Mouse (Mus musculus) bone marrow, adult 2 months (tissue): ENCODE data around the gene Fam155a. TPM values are rescaled to one million over a fixed set of nuclear protein-coding genes. Genes with fewer than 3 reads are reported as not detected.
"Not testable (repeated sequence)": the region's sequence is repeated elsewhere in the genome, so short reads cannot be mapped to it uniquely, and the experiment has no call there.

Experiments
- H3K27ac ChIP-seq: fragments of 200-500 bp; 2 replicates; pipeline ENCODE4 v1.5.1; 2012; ENCODE audit warnings: low read depth, mild to moderate bottlenecking, control low read depth, inconsistent platforms, low read length; ENCODE audit not compliant: control insufficient read depth, poor library complexity, insufficient read depth
- H3K4me1 ChIP-seq: fragments of 200-500 bp; 2 replicates; pipeline ENCODE4 v1.6.1; 2011; ENCODE audit warnings: low read length; ENCODE audit not compliant: control insufficient read depth, insufficient read depth
- H3K4me3 ChIP-seq: fragments of 200-500 bp; replicated peaks from 2 replicates; pipeline ENCODE3; 2011; ENCODE audit warnings: mild to moderate bottlenecking, low read depth, low read length, control low read depth; ENCODE audit not compliant: control insufficient read depth
- CTCF ChIP-seq: fragments of 200-500 bp; IDR thresholded peaks from 2 replicates; pipeline ENCODE4 v1.5.1; 2011; ENCODE audit warnings: low read length, control low read depth; ENCODE audit not compliant: control insufficient read depth, insufficient read depth
- POLR2A ChIP-seq: fragments of 200-500 bp; IDR thresholded peaks from 2 replicates; pipeline ENCODE4 v1.6.1; 2011; ENCODE audit warnings: low read depth, mild to moderate bottlenecking, control low read depth, low read length, borderline replicate concordance; ENCODE audit not compliant: control insufficient read depth
- WGBS: fragments of 180-500 bp; shearing (Covaris S2); methylation state at CpG from one replicate; pipeline ENCODE4 v1.1.7; 2018; 5-methylcytosine and 5-hydroxymethylcytosine counted together
- polyA plus RNA-seq: library from polyadenylated mRNA; stranded (reverse); fragments of >200 nt; gene quantifications from 2 replicates; pipeline ENCODE4 v1.2.4, GENCODE M21; 2011; ENCODE audit warnings: low replicate concordance; ENCODE audit not compliant: missing spikeins, insufficient read depth, insufficient read length

The Fam155a gene
- polyA plus RNA-seq, 1 experiment, result not detected

GRCm38 (mm10) chr8:9398040-9398439 lies 372.9 kb downstream of the Fam155a start:
- TF ChIP-seq POLR2A (no peak), CTCF (no peak)
- no peaks in the 10 kb centered on the region; the same call in 1 of the 2 replicates for H3K4me1 ChIP-seq
- H3K4me3 ChIP-seq, result no peak overlapping the region
- WGBS, result 59% methylated on average over 6 of the region's 6 CpGs
- no peak overlapping the region for H3K27ac ChIP-seq

- 51% methylated on average over 5 of the region's 5 CpGs for WGBS
- TF ChIP-seq CTCF (no peak), POLR2A (no peak)
These were observed 376.3 kb downstream of the Fam155a start for GRCm38 (mm10) chr8:9394670-9395069.

GRCm38 (mm10) chr8:9393246-9393645 lies 377.7 kb downstream of the Fam155a start:
- H3K27ac ChIP-seq, result no peak overlapping the region
- WGBS, result 55% methylated on average over 2 of the region's 2 CpGs
- TF ChIP-seq POLR2A (no peak), CTCF (peak; percentile 25; the same call in 1 of the 2 replicates)
- H3K4me1 ChIP-seq, result no peaks in the 10 kb centered on the region
- no peak overlapping the region for H3K4me3 ChIP-seq

More at GRCm38 (mm10) chr8:9394670-9395069, 376.3 kb downstream of the Fam155a start:
- Histone ChIP-seq H3K4me3 (no peak overlapping the region), H3K27ac (no peak overlapping the region), H3K4me1 (no peaks in the 10 kb centered on the region)

- WGBS, result 91% methylated on average over 2 of the region's 2 CpGs
These were observed 380.7 kb downstream of the Fam155a start for GRCm38 (mm10) chr8:9390229-9390628.

GRCm38 (mm10) chr8:9369201-9369600 lies 401.8 kb downstream of the Fam155a start:
- Histone ChIP-seq H3K4me1 (no peaks in the 10 kb centered on the region), H3K4me3 (no peak overlapping the region), H3K27ac (no peak overlapping the region)
- no peak for TF ChIP-seq CTCF
- no peak for TF ChIP-seq POLR2A
- 79% methylated on average over 8 of the region's 8 CpGs for WGBS

More at GRCm38 (mm10) chr8:9390229-9390628, 380.7 kb downstream of the Fam155a start:
- not testable (repeated sequence) for H3K27ac ChIP-seq, H3K4me1 ChIP-seq, H3K4me3 ChIP-seq

GRCm38 (mm10) chr8:9367721-9368120 lies 403.2 kb downstream of the Fam155a start:
- no peak overlapping the region for H3K4me3 ChIP-seq
- no peak overlapping the region for H3K27ac ChIP-seq
- WGBS, result 66% methylated on average over 6 of the region's 6 CpGs
- no peak for TF ChIP-seq CTCF
- no peak for TF ChIP-seq POLR2A
- H3K4me1 ChIP-seq, result no peaks in the 10 kb centered on the region

- H3K4me1 ChIP-seq, result no peaks in the 10 kb centered on the region
- no peak overlapping the region for H3K4me3 ChIP-seq
- no peak overlapping the region for H3K27ac ChIP-seq
- 90% methylated on average over 1 of the region's 1 CpGs for WGBS
- TF ChIP-seq CTCF (no peak), POLR2A (no peak)
These were observed 405.6 kb downstream of the Fam155a start for GRCm38 (mm10) chr8:9365381-9365780.

- no peaks in the 10 kb centered on the region for H3K4me1 ChIP-seq
- no peak overlapping the region for H3K27ac ChIP-seq
- WGBS, result 56% methylated on average over 7 of the region's 7 CpGs
- no peak for TF ChIP-seq POLR2A
- peak; percentile 60 for TF ChIP-seq CTCF
- no peak overlapping the region for H3K4me3 ChIP-seq
These were observed 422.3 kb downstream of the Fam155a start for GRCm38 (mm10) chr8:9348523-9349135.

GRCm38 (mm10) chr8:9347163-9347562 lies 423.8 kb downstream of the Fam155a start:
- no peak overlapping the region for H3K27ac ChIP-seq
- TF ChIP-seq POLR2A (no peak), CTCF (no peak)
- no peaks in the 10 kb centered on the region for H3K4me1 ChIP-seq
- 73% methylated on average over 4 of the region's 4 CpGs for WGBS
- H3K4me3 ChIP-seq, result no peak overlapping the region
